Mouse (Mus musculus) large intestine, adult 2 months (tissue): ENCODE data around the gene Kras. TPM values are rescaled to one million over a fixed set of nuclear protein-coding genes. Genes with fewer than 3 reads are reported as not detected.

Experiments used
- DNase-seq: peaks from one replicate; pipeline ENCODE4 v3.0.0-alpha.2; 2012; ENCODE audit warnings: low read depth, low spot score
- WGBS: fragments of 180-500 bp; shearing (Covaris S2); methylation state at CpG from one replicate; pipeline ENCODE4 v1.1.7; 2018; 5-methylcytosine and 5-hydroxymethylcytosine counted together
- polyA plus RNA-seq: library from polyadenylated mRNA; depleted of rRNA; stranded (reverse); fragments of >200 nt; gene quantifications from 2 replicates; pipeline ENCODE4 v1.2.3, GENCODE M21; 2012; rRNA removed

Kras gene
- polyA plus RNA-seq, 1 experiment = 35.9 TPM

- no peak for DNase-seq
- 92% methylated on average over 8 of the region's 8 CpGs for WGBS
These were observed 51.9 kb downstream of the Kras start for GRCm38 (mm10) chr6:145197949-145198686.

DNA sequence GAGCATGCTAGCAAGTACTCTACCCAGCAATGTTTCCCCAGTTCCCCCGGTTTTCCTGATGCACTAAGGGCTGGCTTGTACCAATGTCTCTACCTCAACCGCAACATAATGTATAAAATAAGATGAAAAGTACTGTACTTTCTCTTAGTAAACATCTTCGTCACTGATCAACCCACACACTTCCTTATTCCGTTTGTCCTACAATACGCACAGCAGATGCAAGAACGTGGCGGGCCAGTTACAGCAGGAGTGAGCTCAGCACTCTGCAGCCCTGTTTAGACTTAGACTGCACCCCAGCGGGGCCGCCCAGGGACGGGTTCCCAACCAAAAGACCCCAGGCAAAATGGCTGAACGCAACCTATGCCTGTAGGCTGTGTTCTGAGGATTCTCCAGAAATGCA, 56.6 kb downstream of the Kras start:
- 22% methylated on average over 11 of the region's 11 CpGs for WGBS

DNA sequence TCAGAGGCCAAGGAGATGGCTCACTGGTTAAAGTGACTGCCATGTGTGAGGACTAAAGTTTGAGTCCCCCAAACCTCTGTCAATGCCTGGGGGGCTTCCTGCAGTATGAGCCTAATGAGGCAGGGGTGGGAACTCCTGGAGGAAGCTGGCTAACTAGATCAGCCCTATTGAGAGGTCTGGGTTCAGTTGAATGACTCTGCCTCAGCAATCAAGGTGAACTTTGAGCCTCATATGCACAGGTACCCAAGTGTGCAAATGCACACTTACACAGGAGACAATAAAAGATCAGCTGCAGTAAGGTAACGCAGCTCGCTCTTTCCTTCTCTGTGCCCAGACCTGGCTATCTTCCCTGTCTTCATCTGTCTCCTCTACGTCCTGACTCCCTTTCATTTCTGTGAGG, 57.0 kb downstream of the Kras start:
- WGBS = 24% methylated on average over 3 of the region's 3 CpGs
- no peak for DNase-seq

More for the DNA sequence above, 56.6 kb downstream of the Kras start:
- no peak for DNase-seq

DNA sequence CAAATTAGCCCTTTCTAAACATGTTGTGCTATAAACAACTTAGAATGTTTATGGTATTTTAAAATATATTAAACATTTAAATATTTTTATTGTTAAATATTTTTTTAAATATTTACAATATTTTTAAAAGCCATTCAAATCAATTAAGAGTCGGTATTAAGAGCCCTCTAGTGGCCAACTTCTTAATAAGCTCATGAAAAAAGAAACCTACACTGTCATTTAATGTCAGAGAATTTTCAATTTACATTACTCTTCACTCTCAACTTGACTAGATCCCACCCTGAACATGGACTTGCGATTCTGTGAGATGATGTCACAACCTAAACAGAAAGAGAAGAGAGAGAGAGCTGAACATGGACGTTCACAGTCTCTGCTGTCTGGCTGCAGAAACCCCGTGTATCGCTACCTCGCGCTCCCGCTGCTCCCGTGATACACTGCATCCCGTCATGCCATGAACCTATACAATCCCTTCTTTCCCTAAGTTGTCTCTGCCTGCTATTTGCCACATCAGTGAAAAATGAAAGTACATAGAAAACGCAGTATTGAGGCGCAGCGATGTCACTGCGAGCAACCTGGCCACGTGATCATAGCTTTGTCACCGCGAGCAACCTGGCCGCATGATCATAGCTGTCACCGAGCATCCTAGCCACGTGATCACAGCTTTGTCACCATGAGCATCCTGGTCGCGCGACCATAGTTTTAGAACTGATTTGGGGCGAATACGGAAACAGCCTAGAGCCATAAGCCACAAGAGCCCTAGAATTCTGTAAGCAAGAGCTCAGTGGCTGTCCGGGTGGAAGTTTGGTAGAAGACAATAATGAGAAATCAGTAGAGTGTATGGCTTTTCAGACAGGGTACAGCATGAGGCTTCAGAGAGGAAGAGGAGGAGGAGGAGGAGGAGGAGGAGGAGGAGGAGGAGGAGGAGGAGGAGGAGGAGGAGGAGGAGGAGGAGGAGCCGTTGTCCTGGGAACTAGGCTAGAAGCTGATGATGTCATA, 62.6 kb downstream of the Kras start:
- WGBS = 48% methylated on average over 27 of the region's 27 CpGs
- DNase-seq = no peak

GRCm38 (mm10) chr6:145186096-145186495, 63.9 kb downstream of the Kras start:
- DNase-seq = no peak
- 95% methylated on average over 1 of the region's 1 CpGs for WGBS

DNA sequence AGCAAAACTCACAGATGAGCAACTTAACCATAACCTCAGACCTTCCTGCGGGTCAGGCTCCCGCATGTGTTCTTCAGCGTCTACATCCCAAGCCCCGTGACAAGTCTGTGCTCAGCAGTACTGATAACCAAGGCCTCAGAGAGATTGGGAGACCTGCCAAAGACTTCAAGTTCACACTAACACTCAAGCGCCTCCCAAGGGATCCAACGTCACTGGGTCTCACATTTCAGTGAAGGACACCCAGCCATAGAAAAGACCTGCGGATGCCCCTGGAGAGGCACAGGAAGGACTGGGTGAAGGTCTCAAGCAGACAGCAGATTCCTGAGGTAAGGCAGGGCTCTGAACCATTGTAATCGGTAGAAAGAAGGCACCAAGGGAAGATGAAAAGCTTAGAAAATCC, 68.0 kb downstream of the Kras start:
- WGBS = 66% methylated on average over 8 of the region's 8 CpGs
- DNase-seq = no peak

DNA sequence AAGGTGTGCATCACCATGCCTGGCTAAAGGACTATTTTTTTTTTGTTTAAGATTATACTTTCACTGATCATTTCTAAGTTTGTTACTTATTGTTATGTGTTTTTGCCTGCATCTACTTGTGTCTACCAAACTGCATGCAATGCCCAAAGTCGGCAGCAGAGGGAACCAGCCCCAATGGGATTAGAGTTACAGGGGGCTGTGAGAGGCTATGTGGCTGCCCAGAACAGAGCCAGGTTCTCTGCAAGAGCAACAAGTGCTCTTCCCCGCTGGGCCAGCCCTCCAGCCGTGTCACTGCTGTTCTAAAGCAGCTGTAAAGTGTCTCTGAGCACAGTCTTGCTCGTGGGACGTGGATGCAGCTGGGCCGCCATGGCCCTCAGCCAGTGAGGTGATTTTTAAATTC, 70.4 kb downstream of the Kras start:
- 53% methylated on average over 6 of the region's 6 CpGs for WGBS
- no peak for DNase-seq

- WGBS = 80% methylated on average over 10 of the region's 10 CpGs
- no peak for DNase-seq
These were observed 73.6 kb downstream of the Kras start for GRCm38 (mm10) chr6:145176474-145176873.

- WGBS = 22% methylated on average over 9 of the region's 9 CpGs
- peak; percentile 62 for DNase-seq
These were observed 74.5 kb downstream of the Kras start for GRCm38 (mm10) chr6:145175571-145175981.

- peak; percentile 98 for DNase-seq
- WGBS = 17% methylated on average over 11 of the region's 11 CpGs
These were observed 76.3 kb downstream of the Kras start for GRCm38 (mm10) chr6:145173781-145174191.

DNA sequence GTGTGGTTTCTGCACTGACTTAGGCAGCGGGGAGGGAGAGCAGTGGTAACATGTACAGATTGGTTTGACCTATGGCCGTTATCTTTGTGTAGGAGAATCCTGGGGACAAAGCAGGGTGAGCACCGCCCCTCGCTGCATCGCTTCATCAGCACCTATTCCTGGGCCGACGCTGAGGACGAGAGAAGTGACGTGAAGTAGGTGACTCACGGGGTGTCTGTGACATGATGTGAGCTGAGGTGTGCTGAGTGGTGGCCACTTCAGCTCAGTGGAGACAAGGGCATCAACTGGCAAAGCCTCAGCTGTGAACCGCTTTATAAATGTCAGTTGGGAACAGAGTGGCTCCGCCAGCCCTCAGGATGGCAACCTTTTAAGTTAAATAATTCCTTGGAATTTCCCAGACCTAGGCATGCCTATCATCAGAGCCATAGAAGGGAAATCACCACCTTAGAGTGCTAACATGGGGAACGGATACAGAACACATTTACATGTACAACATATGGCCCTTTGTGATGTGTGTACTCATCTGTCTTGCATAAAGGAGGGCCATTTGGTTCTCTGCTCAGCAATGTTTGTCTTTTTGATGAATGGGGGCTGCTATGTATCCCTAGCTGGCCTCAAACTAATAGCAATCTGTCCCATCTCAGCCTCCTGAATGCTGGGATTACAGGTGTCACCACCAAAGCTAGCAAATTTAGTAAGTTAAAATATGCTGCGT, 78.0 kb downstream of the Kras start:
- whole genome bisulfite sequencing = 88% methylated on average over 14 of the region's 14 CpGs
- no peak for DNase-seq

Other genes with a start within 250 kb of the Kras start
- gene Bcat1, start 174.1 kb downstream of the Kras start, polyA plus RNA-seq = 0.58 and 0.62 TPM in 2 replicates
- 12.4 and 19.6 TPM in 2 replicates for gene Lrmp, start 134.6 kb downstream of the Kras start, polyA plus RNA-seq
- 0.18 and 0.19 TPM in 2 replicates for gene Casc1, start 39.2 kb downstream of the Kras start, polyA plus RNA-seq
- 4.5 and 6.0 TPM in 2 replicates for gene Etfrf1, start 39.1 kb downstream of the Kras start, polyA plus RNA-seq